Mouse (Mus musculus) liver, adult 2 months (tissue): ENCODE data around the gene Gm37240.

Source experiments
- CTCF ChIP-seq: fragments of 200-500 bp; IDR thresholded peaks from 2 replicates; pipeline ENCODE4 v1.5.1; 2011; ENCODE audit warnings: low read depth, low read length, control low read depth
- POLR2A ChIP-seq: fragments of 200-500 bp; IDR thresholded peaks from 2 replicates; pipeline ENCODE4 v1.6.1; 2011; ENCODE audit warnings: low read length, control low read depth; ENCODE audit not compliant: insufficient read depth; ENCODE audit errors: extremely low read depth

DNA sequence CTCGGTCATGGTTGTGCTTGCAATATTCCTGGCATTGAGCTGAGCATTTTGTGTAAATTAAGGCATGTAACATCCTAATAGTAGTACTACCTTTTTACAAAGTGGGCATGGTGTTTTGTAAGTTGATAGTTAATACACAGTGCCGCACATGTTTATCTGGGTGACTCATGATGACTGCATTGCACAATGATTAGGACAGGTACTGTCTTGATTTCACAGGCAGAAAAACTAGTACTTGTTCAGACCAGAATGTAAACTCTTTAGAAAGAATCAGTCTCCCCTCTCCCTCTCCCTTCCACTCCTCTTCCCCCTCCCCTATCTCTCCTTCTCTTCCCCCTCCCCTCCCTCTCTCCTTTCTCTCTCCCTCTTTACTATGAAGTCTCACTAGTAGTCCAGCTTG is 1284.6 kb downstream of the Gm37240 start:
- TF ChIP-seq POLR2A (no peak), CTCF (no peak)
